In genomic region chr15:77732851-77733250, GRCm38 (mm10) we compare ENCODE assay signal across 23 mouse cellular contexts. TPM values are rescaled to one million over a fixed set of nuclear protein-coding genes. Genes with fewer than 3 reads are reported as not detected.
"Had no signal": no experiment of that assay in that cellular context is flagged by ENCODE, and none has a peak within 500 bp of the region (broad histone marks: within the 10 kb centered on the region; RNA-seq: fewer than 3 reads in every experiment).

No protein-coding gene starts in this region.

RNA-seq across cellular contexts. Expression of gene Apol9b, which starts 4.0 kb away (rescaled TPM):
- polyA plus RNA-seq: limb, embryonic 10.5 days; limb, embryonic 11.5 days; limb, embryonic 12.5 days; limb, embryonic 13.5 days; liver, embryonic 11.5 days; liver, embryonic 12.5 days; liver, embryonic 13.5 days; liver, embryonic 16.5 days; lung, embryonic 14.5 days; lung, embryonic 15.5 days; midbrain, embryonic 10.5 days; midbrain, embryonic 12.5 days; midbrain, embryonic 13.5 days; midbrain, embryonic 14.5 days; midbrain, embryonic 15.5 days; midbrain, embryonic 16.5 days; midbrain, postnatal 0 days; neural tube, embryonic 11.5 days had no signal

RNA-seq across cellular contexts. Expression of gene Apol8, which starts 24.0 kb away (rescaled TPM):
- polyA plus RNA-seq: limb, embryonic 11.5 days; limb, embryonic 13.5 days; liver, adult 2 months; lung, adult 2 months; lung, embryonic 14.5 days; lung, embryonic 15.5 days; macrophage had no signal

RNA-seq across cellular contexts. Expression of gene Apol7e, which starts 34.2 kb away (rescaled TPM):
- polyA plus RNA-seq: limb, embryonic 10.5 days; limb, embryonic 11.5 days; limb, embryonic 12.5 days; limb, embryonic 13.5 days; liver, embryonic 11.5 days; liver, embryonic 12.5 days; liver, embryonic 13.5 days; liver, embryonic 16.5 days; lung, embryonic 14.5 days; lung, embryonic 16.5 days; lung, postnatal 0 days; midbrain, embryonic 10.5 days; midbrain, embryonic 12.5 days; midbrain, embryonic 13.5 days; midbrain, embryonic 14.5 days; midbrain, embryonic 15.5 days; midbrain, embryonic 16.5 days; midbrain, postnatal 0 days; neural tube, embryonic 11.5 days had no signal
